Mouse (Mus musculus) embryonic fibroblast, embryonic 13.5 days (primary cell): ENCODE measurements around the gene Sgce.

Experiments
- CTCF ChIP-seq: IDR thresholded peaks from 2 replicates; pipeline ENCODE4 v1.5.1; 2011; ENCODE audit warnings: mild to moderate bottlenecking, control low read depth, low read length, moderate library complexity, borderline replicate concordance; ENCODE audit not compliant: insufficient read depth
- POLR2A ChIP-seq: IDR thresholded peaks from 2 replicates; pipeline ENCODE4 v1.6.1; 2011; ENCODE audit warnings: low read depth, mild to moderate bottlenecking, control low read depth, low read length, moderate library complexity

- peak; percentile 62; the same call in 1 of the 2 replicates for TF ChIP-seq CTCF
- peak; percentile 52 for TF ChIP-seq POLR2A
Observed at GRCm38 (mm10) chr6:4746696-4747439, at the start of gene Sgce, which contains the start of gene Peg10.
